Mouse (Mus musculus) hindbrain, postnatal 0 days (tissue): ENCODE results near the gene Oaz1. TPM values are rescaled to one million over a fixed set of nuclear protein-coding genes. Genes with fewer than 3 reads are reported as not detected.

Experiments used
- ATAC-seq: fragments of 200-750 bp; cut with Nextera tagmentation; 2 replicates; pipeline ENCODE4 v1.8.0; 2017; ENCODE audit warnings: mild to moderate bottlenecking, moderate TSS enrichment, moderate library complexity
- DNase-seq: peaks from one replicate; pipeline ENCODE4 v3.0.0-alpha.2; 2015; ENCODE audit warnings: low spot score
- H3K27ac ChIP-seq: fragments of 300-500 bp; sonication (generic); 2 replicates; pipeline ENCODE4 v1.5.1; 2014; ENCODE audit warnings: mild to moderate bottlenecking
- H3K27me3 ChIP-seq: fragments of 300-500 bp; sonication (generic); 2 replicates; pipeline ENCODE4 v1.6.1; 2014; ENCODE audit warnings: low read length, mixed read lengths; ENCODE audit not compliant: insufficient read depth
- H3K36me3 ChIP-seq: fragments of 300-500 bp; sonication (generic); 2 replicates; pipeline ENCODE4 v1.6.1; 2014; ENCODE audit warnings: low read length, mixed read lengths; ENCODE audit not compliant: insufficient read depth
- H3K4me1 ChIP-seq: fragments of 300-500 bp; sonication (generic); 2 replicates; pipeline ENCODE4 v1.6.1; 2014; ENCODE audit warnings: antibody characterized with exemption, low read length, mixed read lengths; ENCODE audit not compliant: insufficient read depth
- H3K4me2 ChIP-seq: fragments of 300-500 bp; sonication (generic); 2 replicates; pipeline ENCODE4 v1.6.1; 2014; ENCODE audit warnings: low read depth, mild to moderate bottlenecking, low read length, moderate library complexity, mixed read lengths
- H3K4me3 ChIP-seq: fragments of 300-500 bp; sonication (generic); 2 replicates; pipeline ENCODE4 v1.5.1; 2014; ENCODE audit warnings: low read length
- H3K9ac ChIP-seq: fragments of 300-500 bp; sonication (generic); replicated peaks from 2 replicates; pipeline ENCODE4 v1.6.1; 2014; ENCODE audit warnings: mild to moderate bottlenecking, low read length, moderate library complexity, mixed read lengths
- H3K9me3 ChIP-seq: fragments of 300-500 bp; sonication (generic); 2 replicates; pipeline ENCODE4 v1.6.1; 2016; ENCODE audit warnings: low read length, mixed read lengths
- CTCF ChIP-seq: IDR thresholded peaks from 2 replicates; pipeline ENCODE4 v1.5.1; 2016; ENCODE audit warnings: antibody characterized with exemption, control low read depth, low read depth
- WGBS: fragments of 180-500 bp; shearing (Covaris S2); extraction: QIAGEN DNeasy Blood & Tissue Kit; methylation state at CpG from one replicate; pipeline ENCODE4 v1.1.7; 2014; 5-methylcytosine and 5-hydroxymethylcytosine counted together
- polyA plus RNA-seq: library from polyadenylated mRNA; unstranded; fragments of >200 nt; fragmentation: Nextera tagmentation; extraction: Ambion mirVana; gene quantifications from 2 replicates; pipeline ENCODE4 v1.2.1, GENCODE M21; 2015
- total RNA-seq: library from RNA; depleted of rRNA; stranded (reverse); fragments of >200 nt; gene quantifications from 2 replicates; pipeline ENCODE4 v1.2.3, GENCODE M21; 2014

Oaz1 gene
- total and polyA plus RNA-seq, 2 experiments from 2014 or later = 1,180 to 1,185 TPM

DNA sequence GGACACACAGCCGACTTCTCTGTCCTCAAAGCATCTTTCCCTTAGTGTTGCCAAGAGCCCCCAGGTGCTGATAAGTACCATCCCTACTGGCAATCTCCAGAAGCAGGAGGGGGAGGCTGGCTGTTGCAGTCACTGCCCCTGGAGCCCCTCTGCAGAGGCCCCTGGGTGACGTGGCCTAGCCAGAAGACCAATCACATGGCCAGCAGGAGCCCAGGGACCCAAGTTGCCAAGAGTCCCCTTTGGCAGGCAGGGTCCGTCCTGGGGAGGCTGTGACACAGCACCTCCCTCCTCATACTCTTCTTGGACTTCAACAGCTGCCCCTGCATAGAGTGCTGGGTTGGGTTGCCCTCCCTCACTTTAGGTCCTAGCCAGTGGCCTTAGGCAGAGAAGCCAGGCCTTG is 23.5 kb upstream of the Oaz1 start:
- H3K4me2 ChIP-seq = no peak overlapping the region
- no peak for TF ChIP-seq CTCF
- no peaks in the 10 kb centered on the region for H3K9me3 ChIP-seq
- no peak overlapping the region for H3K27ac ChIP-seq
- no peak overlapping the region for H3K9ac ChIP-seq
- peaks cover 36% of the 10 kb centered on the region for H3K36me3 ChIP-seq
- 77% methylated on average over 3 of the region's 3 CpGs for WGBS
- peaks cover 13% of the 10 kb centered on the region for H3K4me1 ChIP-seq
- DNase-seq (no peak), ATAC-seq (no peak)
- no peaks in the 10 kb centered on the region for H3K27me3 ChIP-seq
- H3K4me3 ChIP-seq = no peak overlapping the region

DNA sequence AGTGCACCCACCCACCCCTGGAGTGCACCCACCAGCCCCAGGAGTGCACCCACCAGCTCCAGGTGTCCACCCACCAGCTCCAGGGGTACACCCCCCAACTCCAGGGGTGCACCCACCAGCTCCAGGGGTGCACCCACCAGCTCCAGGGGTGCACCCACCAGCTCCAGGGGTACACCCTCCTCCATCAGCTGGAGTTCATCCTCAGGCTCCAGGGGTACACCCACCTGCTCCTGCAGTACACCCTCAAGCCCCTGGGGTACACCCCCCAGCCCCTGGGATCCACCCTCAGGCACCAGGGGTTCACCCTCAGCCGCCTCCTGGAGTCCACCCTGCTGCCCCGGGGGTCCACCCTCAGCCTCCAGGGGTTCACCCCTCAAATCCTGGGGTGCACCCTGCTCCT is 22.1 kb upstream of the Oaz1 start:
- no peak overlapping the region for H3K9ac ChIP-seq
- H3K4me3 ChIP-seq = no peak overlapping the region
- TF ChIP-seq CTCF = no peak
- H3K36me3 ChIP-seq = peaks cover 36% of the 10 kb centered on the region
- WGBS = 91% methylated on average over 2 of the region's 2 CpGs
- H3K9me3 ChIP-seq = no peaks in the 10 kb centered on the region
- peaks cover 22% of the 10 kb centered on the region for H3K4me1 ChIP-seq
- no peak overlapping the region for H3K27ac ChIP-seq
- H3K27me3 ChIP-seq = no peaks in the 10 kb centered on the region
- H3K4me2 ChIP-seq = no peak overlapping the region
- ATAC-seq = no peak
- DNase-seq = no peak

DNA sequence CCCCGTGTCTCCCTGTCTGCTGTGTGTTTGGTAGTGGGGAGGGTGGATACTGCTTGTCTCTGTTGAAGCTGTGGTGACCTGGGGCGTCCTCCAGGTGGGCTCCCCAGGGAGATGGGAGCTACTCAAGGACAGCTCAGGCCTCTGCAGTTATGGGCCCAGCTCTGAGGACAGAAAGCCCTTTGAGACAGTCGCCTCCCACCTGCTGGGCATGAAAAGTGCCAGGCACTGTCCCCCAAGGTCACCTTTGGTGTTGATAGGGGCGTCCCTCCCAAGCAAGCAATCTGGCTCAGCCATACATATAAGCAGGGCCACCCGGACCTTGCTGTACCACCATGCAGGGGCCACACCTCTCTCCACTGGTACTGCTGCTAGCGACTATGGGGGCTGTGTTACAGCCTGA is 21.5 kb upstream of the Oaz1 start, which contains the start of gene Amh:
Gene Amh, plus strand, starts transcription at position 328 of the 400 bp plus-strand sequence.
- H3K9ac ChIP-seq = peak within 1 kb of the TSS; percentile 79; the same call in 1 of the 2 replicates
- DNase-seq (no peak), ATAC-seq (no peak)
- no peak for TF ChIP-seq CTCF
- peaks cover under 1% of the 10 kb centered on the region; the same call in 1 of the 2 replicates for H3K27me3 ChIP-seq
- H3K4me1 ChIP-seq = peaks cover 18% of the 10 kb centered on the region
- no peak within 1 kb of the TSS for H3K4me2 ChIP-seq
- H3K9me3 ChIP-seq = no peaks in the 10 kb centered on the region
- H3K4me3 ChIP-seq = no peak within 1 kb of the TSS
- no peak within 1 kb of the TSS for H3K27ac ChIP-seq
- H3K36me3 ChIP-seq = peaks cover 36% of the 10 kb centered on the region
- WGBS = 64% methylated on average over 6 of the region's 6 CpGs

DNA sequence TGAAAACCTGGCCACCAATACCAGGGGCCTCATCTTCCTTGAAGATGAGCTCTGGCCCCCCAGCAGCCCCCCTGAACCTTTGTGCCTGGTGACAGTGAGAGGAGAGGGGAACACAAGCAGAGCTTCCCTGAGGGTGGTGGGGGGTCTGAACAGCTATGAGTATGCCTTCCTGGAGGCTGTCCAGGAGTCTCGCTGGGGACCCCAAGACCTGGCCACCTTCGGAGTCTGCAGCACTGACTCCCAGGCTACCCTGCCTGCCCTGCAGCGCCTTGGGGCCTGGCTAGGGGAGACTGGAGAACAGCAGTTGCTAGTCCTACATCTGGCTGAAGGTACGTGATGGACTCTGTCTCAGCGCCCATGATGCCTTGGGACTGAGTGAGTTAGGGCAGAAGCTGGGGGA is 21.1 kb upstream of the Oaz1 start:
- TF ChIP-seq CTCF = no peak
- H3K36me3 ChIP-seq = peaks cover 36% of the 10 kb centered on the region
- 68% methylated on average over 5 of the region's 5 CpGs for WGBS
- no peak overlapping the region for H3K4me2 ChIP-seq
- peaks cover 5% of the 10 kb centered on the region; the same call in 1 of the 2 replicates for H3K27me3 ChIP-seq
- ATAC-seq (no peak), DNase-seq (no peak)
- no peak overlapping the region for H3K9ac ChIP-seq
- H3K4me1 ChIP-seq = peaks cover 21% of the 10 kb centered on the region
- H3K4me3 ChIP-seq = no peak overlapping the region
- H3K27ac ChIP-seq = no peak overlapping the region
- no peaks in the 10 kb centered on the region for H3K9me3 ChIP-seq

DNA sequence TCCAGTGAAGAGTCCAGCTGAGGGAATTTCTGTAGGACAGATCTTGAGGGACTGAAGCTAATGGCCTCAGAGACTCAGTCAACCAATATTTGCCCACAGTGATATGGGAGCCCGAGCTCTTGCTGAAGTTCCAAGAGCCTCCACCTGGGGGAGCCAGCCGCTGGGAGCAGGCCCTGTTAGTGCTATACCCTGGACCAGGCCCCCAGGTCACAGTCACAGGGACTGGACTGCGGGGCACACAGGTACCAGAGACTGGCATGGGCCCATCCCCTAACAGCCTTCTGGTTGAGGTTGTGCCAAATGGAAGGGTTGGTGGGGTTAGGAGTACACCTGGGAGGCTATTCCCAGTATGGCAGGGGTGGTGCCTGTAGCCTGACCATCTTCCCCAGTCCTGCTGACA is 20.5 kb upstream of the Oaz1 start:
- DNase-seq (peak; percentile 76), ATAC-seq (peak; percentile 34)
- Histone ChIP-seq H3K4me3 (no peak overlapping the region), H3K27ac (no peak overlapping the region), H3K9me3 (no peaks in the 10 kb centered on the region), H3K4me2 (no peak overlapping the region), H3K27me3 (peaks cover 5% of the 10 kb centered on the region; the same call in 1 of the 2 replicates), H3K4me1 (peaks cover 21% of the 10 kb centered on the region), H3K36me3 (peaks cover 36% of the 10 kb centered on the region), H3K9ac (peak overlapping the region; percentile 79; the same call in 1 of the 2 replicates)
- 12% methylated on average over 3 of the region's 3 CpGs for WGBS
- peak; percentile 84 for TF ChIP-seq CTCF

DNA sequence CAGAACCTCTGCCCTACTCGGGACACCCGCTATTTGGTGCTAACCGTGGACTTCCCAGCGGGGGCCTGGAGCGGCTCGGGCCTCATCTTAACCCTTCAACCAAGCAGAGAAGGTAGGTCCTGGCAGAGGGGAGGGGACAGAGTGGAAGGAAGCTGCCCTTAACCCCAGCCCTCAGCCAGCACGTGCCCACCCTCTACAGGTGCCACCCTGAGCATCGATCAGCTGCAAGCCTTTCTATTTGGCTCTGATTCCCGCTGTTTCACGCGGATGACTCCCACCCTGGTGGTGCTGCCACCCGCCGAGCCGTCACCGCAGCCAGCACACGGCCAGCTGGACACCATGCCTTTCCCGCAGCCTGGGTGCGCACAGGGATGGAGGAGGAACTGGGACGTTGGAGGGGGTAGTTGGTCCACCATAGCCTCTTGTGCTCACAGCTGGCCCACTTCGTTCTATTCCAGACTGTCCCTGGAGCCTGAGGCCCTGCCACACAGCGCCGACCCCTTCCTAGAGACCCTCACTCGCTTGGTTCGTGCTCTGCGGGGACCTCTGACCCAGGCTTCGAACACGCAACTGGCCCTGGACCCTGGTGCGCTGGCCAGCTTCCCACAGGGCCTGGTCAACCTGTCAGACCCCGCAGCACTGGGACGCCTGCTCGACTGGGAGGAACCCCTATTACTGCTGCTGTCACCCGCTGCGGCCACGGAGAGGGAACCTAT is 20.0 kb upstream of the Oaz1 start:
- no peaks in the 10 kb centered on the region for H3K9me3 ChIP-seq
- peak overlapping the region; percentile 79 for H3K9ac ChIP-seq
- DNase-seq (no peak), ATAC-seq (no peak)
- H3K4me2 ChIP-seq = peak overlapping the region; percentile 81
- H3K27me3 ChIP-seq = peaks cover 5% of the 10 kb centered on the region; the same call in 1 of the 2 replicates
- peaks cover 21% of the 10 kb centered on the region for H3K4me1 ChIP-seq
- peak overlapping the region; percentile 43 for H3K4me3 ChIP-seq
- 27% methylated on average over 32 of the region's 34 CpGs for WGBS
- peak overlapping the region; percentile 79 for H3K27ac ChIP-seq
- H3K36me3 ChIP-seq = peaks cover 31% of the 10 kb centered on the region
- no peak for TF ChIP-seq CTCF
